Mouse (Mus musculus): ENCODE data around the gene Gm26558. TPM values are rescaled to one million over a fixed set of nuclear protein-coding genes. Genes with fewer than 3 reads are reported as not detected.
A peak's percentile ranks its signal among the peaks of the same experiment; 100 is the strongest.

The Gm26558 gene
- not detected for total RNA-seq (2021)
- not detected in 2 replicates for polyA plus RNA-seq (2012; rRNA removed)
- long read RNA-seq = 0 reads

- WGBS = under 1% methylated on average over 54 of the region's 54 CpGs
- TF ChIP-seq EP300 (IDR thresholded peaks at IDR 0.05; ENCODE audit: insufficient read depth, low read depth, low read length) (no peak), CTCF (IDR thresholded peaks at IDR 0.05) (no peak), POLR2A (IDR thresholded peaks at IDR 0.05; ENCODE audit: insufficient read depth, low read depth, low read length) (no peak)
- Histone ChIP-seq H3K4me3 (peak within 1 kb of the TSS; percentile 80), H3K36me3 (ENCODE audit: control insufficient read depth, insufficient read depth, low read length) (peaks cover 13% of the 10 kb centered on the region), H3K79me2 (replicated peaks; ENCODE audit: control insufficient read depth, insufficient read depth, low read length) (peaks cover 1% of the 10 kb centered on the region; the same call in 1 of the 2 replicates), H3K9ac (ENCODE audit: low read depth, low read length) (peak within 1 kb of the TSS; percentile 89), H3K27me3 (ENCODE audit: control insufficient read depth, insufficient read depth, low read length) (no peaks in the 10 kb centered on the region), H3K4me1 (ENCODE audit: control insufficient read depth, insufficient read depth, low read length) (peaks cover 6% of the 10 kb centered on the region), H3K27ac (peak within 1 kb of the TSS; percentile 88)
- DNase-seq = peak in 1 of 2 experiments; percentile 36
- intact Hi-C loops (cut with DNase I) = loop anchor here (5.0 to 10.0 kb wide), 2 partner anchors 550 to 937 kb away; partner anchors contain the start of genes Dync1i2 and Ppig
These were observed at the start of gene Gm26558 for GRCm38 (mm10) chr2:70661715-70662495. Gene Gm26558 (minus strand): TSS chr2:70662108.

- no peaks in the 10 kb centered on the region for H3K27me3 ChIP-seq (ENCODE audit: control insufficient read depth, insufficient read depth, low read length)
- H3K27ac ChIP-seq = no peak overlapping the region
- H3K9ac ChIP-seq (ENCODE audit: low read depth, low read length) = no peak overlapping the region
- DNase-seq = no peak
- intact Hi-C loops (cut with DNase I) = no loop called here
- no peaks in the 10 kb centered on the region for H3K4me1 ChIP-seq (ENCODE audit: control insufficient read depth, insufficient read depth, low read length)
- TF ChIP-seq CTCF (IDR thresholded peaks at IDR 0.05) = no peak
- TF ChIP-seq POLR2A (IDR thresholded peaks at IDR 0.05; ENCODE audit: insufficient read depth, low read depth, low read length) = no peak
- H3K4me3 ChIP-seq = no peak overlapping the region
- no peaks in the 10 kb centered on the region for H3K79me2 ChIP-seq (replicated peaks; ENCODE audit: control insufficient read depth, insufficient read depth, low read length)
- peaks cover 3% of the 10 kb centered on the region; the same call in 1 of the 2 replicates for H3K36me3 ChIP-seq (ENCODE audit: control insufficient read depth, insufficient read depth, low read length)
- WGBS = 90% methylated on average over 4 of the region's 4 CpGs
These were observed 49.0 kb upstream of the Gm26558 start for GRCm38 (mm10) chr2:70710878-70711277.

GRCm38 (mm10) chr2:70710236-70710635 lies 48.3 kb upstream of the Gm26558 start:
- TF ChIP-seq POLR2A (IDR thresholded peaks at IDR 0.05; ENCODE audit: insufficient read depth, low read depth, low read length) (no peak), CTCF (IDR thresholded peaks at IDR 0.05) (no peak), EP300 (IDR thresholded peaks at IDR 0.05; ENCODE audit: insufficient read depth, low read depth, low read length) (no peak)
- no peak for DNase-seq
- 94% methylated on average over 7 of the region's 7 CpGs for WGBS
- H3K4me1 ChIP-seq (ENCODE audit: control insufficient read depth, insufficient read depth, low read length) = no peaks in the 10 kb centered on the region
- H3K9ac ChIP-seq (ENCODE audit: low read depth, low read length) = no peak overlapping the region
- no peaks in the 10 kb centered on the region for H3K27me3 ChIP-seq (ENCODE audit: control insufficient read depth, insufficient read depth, low read length)
- intact Hi-C loops (cut with DNase I) = no loop called here
- peaks cover 3% of the 10 kb centered on the region; the same call in 1 of the 2 replicates for H3K36me3 ChIP-seq (ENCODE audit: control insufficient read depth, insufficient read depth, low read length)
- no peak overlapping the region for H3K27ac ChIP-seq
- no peak overlapping the region for H3K4me3 ChIP-seq
- no peaks in the 10 kb centered on the region for H3K79me2 ChIP-seq (replicated peaks; ENCODE audit: control insufficient read depth, insufficient read depth, low read length)

- H3K4me3 ChIP-seq = no peak overlapping the region
- H3K36me3 ChIP-seq (ENCODE audit: control insufficient read depth, insufficient read depth, low read length) = peaks cover 3% of the 10 kb centered on the region; the same call in 1 of the 2 replicates
- H3K27ac ChIP-seq = no peak overlapping the region
- no peaks in the 10 kb centered on the region; the same call in 1 of the 2 replicates for H3K4me1 ChIP-seq (ENCODE audit: control insufficient read depth, insufficient read depth, low read length)
- no peak overlapping the region for H3K9ac ChIP-seq (ENCODE audit: low read depth, low read length)
- no peaks in the 10 kb centered on the region for H3K79me2 ChIP-seq (replicated peaks; ENCODE audit: control insufficient read depth, insufficient read depth, low read length)
- intact Hi-C loops (cut with DNase I) = loop anchor here (10.0 kb wide), 1 partner anchor 116 kb away; the partner anchor contains the start of gene Tlk1
- DNase-seq = no peak
- no peaks in the 10 kb centered on the region for H3K27me3 ChIP-seq (ENCODE audit: control insufficient read depth, insufficient read depth, low read length)
- WGBS = 82% methylated on average over 13 of the region's 13 CpGs
- no peak for TF ChIP-seq EP300 (IDR thresholded peaks at IDR 0.05; ENCODE audit: insufficient read depth, low read depth, low read length)
- TF ChIP-seq POLR2A (IDR thresholded peaks at IDR 0.05; ENCODE audit: insufficient read depth, low read depth, low read length) = no peak
- TF ChIP-seq CTCF (IDR thresholded peaks at IDR 0.05) = no peak
These were observed 47.2 kb upstream of the Gm26558 start for GRCm38 (mm10) chr2:70708986-70709730.

GRCm38 (mm10) chr2:70702403-70702802 lies 40.5 kb upstream of the Gm26558 start:
- no peaks in the 10 kb centered on the region for H3K27me3 ChIP-seq (ENCODE audit: control insufficient read depth, insufficient read depth, low read length)
- H3K4me1 ChIP-seq (ENCODE audit: control insufficient read depth, insufficient read depth, low read length) = no peaks in the 10 kb centered on the region; the same call in 1 of the 2 replicates
- no peak overlapping the region for H3K9ac ChIP-seq (ENCODE audit: low read depth, low read length)
- no peak overlapping the region for H3K27ac ChIP-seq
- no peaks in the 10 kb centered on the region for H3K79me2 ChIP-seq (replicated peaks; ENCODE audit: control insufficient read depth, insufficient read depth, low read length)
- H3K4me3 ChIP-seq = no peak overlapping the region
- whole genome bisulfite sequencing = 32% methylated on average over 5 of the region's 5 CpGs
- no peak for DNase-seq
- H3K36me3 ChIP-seq (ENCODE audit: control insufficient read depth, insufficient read depth, low read length) = no peaks in the 10 kb centered on the region
- TF ChIP-seq EP300 (IDR thresholded peaks at IDR 0.05; ENCODE audit: insufficient read depth, low read depth, low read length) = no peak
- no peak for TF ChIP-seq POLR2A (IDR thresholded peaks at IDR 0.05; ENCODE audit: insufficient read depth, low read depth, low read length)
- TF ChIP-seq CTCF (IDR thresholded peaks at IDR 0.05) = no peak
- intact Hi-C loops (cut with DNase I) = loop anchor here (10.0 kb wide), 1 partner anchor 122 kb away; the partner anchor contains the start of gene Tlk1
